Mouse (Mus musculus) kidney, adult 2 months (tissue): ENCODE data around the gene Cacna1i.

Experiments
- CTCF ChIP-seq: fragments of 200-500 bp; conservative IDR thresholded peaks from 2 replicates; pipeline ENCODE4 v1.5.1; 2011; ENCODE audit warnings: low read depth, mild to moderate bottlenecking, control low read depth, low read length, moderate library complexity, mixed read lengths; ENCODE audit not compliant: insufficient read depth, insufficient read length
- POLR2A ChIP-seq: fragments of 200-500 bp; IDR thresholded peaks from one replicate; pipeline ENCODE4 v1.6.1; 2011; ENCODE audit warnings: low read depth, low read length, control low read depth

- no peak for TF ChIP-seq CTCF
- TF ChIP-seq POLR2A: no peak
Observed at GRCm38 (mm10) chr15:80259406-80260045, 27.5 kb upstream of the Cacna1i start.
